Mouse (Mus musculus): ENCODE measurements at regions not wholly inside any gene's neighbourhood (a gene's known extent, or its start where the extent isn't known, plus 50 kb on each side); places are given as distances from the start of the nearest gene placed in this dataset.

DNA sequence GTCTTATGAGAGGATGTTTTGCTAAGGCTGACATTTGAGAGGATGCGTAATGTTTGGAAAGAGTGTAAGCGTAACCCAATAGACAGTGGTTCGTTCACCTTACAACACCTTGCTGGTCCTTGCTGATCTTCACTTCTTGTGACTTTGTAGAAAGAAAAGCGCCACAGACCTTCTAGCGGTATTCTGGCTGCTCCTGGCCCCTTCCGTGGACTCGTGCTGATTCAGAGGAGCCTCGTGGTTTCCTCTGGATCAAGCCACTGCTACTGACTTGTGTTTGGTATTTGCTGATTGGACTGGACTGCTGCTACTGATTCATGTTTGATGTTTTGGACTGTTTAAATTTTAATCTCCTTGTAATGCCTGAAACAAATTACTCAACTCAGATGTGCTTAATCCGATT lies 174.1 kb upstream of the Hmga2 start:
- TF ChIP-seq FLI1 (IDR thresholded peaks at IDR 0.05; ENCODE audit: low read length) = no peak
- TF ChIP-seq GATA1 (IDR thresholded peaks at IDR 0.05; ENCODE audit: borderline replicate concordance, low read length) = no peak
- Histone ChIP-seq H3K4me3 (replicated peaks) (no peak overlapping the region), H3K9me3 (peaks cover 7% of the 10 kb centered on the region), H3K36me3 (replicated peaks; ENCODE audit: low read length) (peaks cover 2% of the 10 kb centered on the region), H3K27me3 (replicated peaks) (no peaks in the 10 kb centered on the region), H3K4me1 (peaks cover 12% of the 10 kb centered on the region)

GRCm38 (mm10) chr10:120648741-120649140 lies 172.5 kb upstream of the Hmga2 start:
- no peaks in the 10 kb centered on the region for H3K27me3 ChIP-seq (replicated peaks)
- H3K4me3 ChIP-seq (replicated peaks) = no peak overlapping the region
- H3K36me3 ChIP-seq (replicated peaks; ENCODE audit: low read length) = peaks cover 2% of the 10 kb centered on the region
- peaks cover 12% of the 10 kb centered on the region for H3K4me1 ChIP-seq
- H3K9me3 ChIP-seq = peaks cover 7% of the 10 kb centered on the region
- TF ChIP-seq FLI1 (IDR thresholded peaks at IDR 0.05; ENCODE audit: low read length) (no peak), GATA1 (IDR thresholded peaks at IDR 0.05; ENCODE audit: borderline replicate concordance, low read length) (no peak)

- TF ChIP-seq GATA1 (IDR thresholded peaks at IDR 0.05; ENCODE audit: borderline replicate concordance, low read length) (no peak), FLI1 (IDR thresholded peaks at IDR 0.05; ENCODE audit: low read length) (no peak)
- Histone ChIP-seq H3K36me3 (replicated peaks; ENCODE audit: low read length) (peaks cover 2% of the 10 kb centered on the region), H3K4me3 (replicated peaks) (no peak overlapping the region), H3K4me1 (peaks cover 6% of the 10 kb centered on the region), H3K9me3 (peaks cover 7% of the 10 kb centered on the region), H3K27me3 (replicated peaks) (no peaks in the 10 kb centered on the region)
Observed at GRCm38 (mm10) chr10:120648031-120648430, 171.8 kb upstream of the Hmga2 start.

DNA sequence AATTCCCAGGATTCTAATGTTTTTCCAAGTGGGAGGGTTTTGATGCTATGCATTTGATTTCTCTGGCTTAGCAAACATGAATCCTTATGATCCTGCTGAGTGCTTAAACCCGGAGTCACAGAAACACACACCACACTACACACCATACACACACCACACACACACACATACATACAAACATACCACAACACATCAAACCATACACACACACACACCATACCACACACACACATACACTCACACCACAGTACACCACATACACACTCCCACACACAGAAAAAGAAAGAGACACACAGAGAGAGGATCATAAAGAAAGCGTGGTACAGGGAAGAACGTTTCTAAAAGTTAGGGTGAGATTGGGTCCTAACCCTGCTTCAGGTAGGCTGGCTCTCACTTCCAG lies 171.1 kb upstream of the Hmga2 start:
- H3K4me3 ChIP-seq (replicated peaks) = no peak overlapping the region
- TF ChIP-seq GATA1 (IDR thresholded peaks at IDR 0.05; ENCODE audit: borderline replicate concordance, low read length) (no peak), FLI1 (IDR thresholded peaks at IDR 0.05; ENCODE audit: low read length) (no peak)
- H3K4me1 ChIP-seq = peaks cover 5% of the 10 kb centered on the region; the same call in 1 of the 2 replicates
- peaks cover 7% of the 10 kb centered on the region for H3K9me3 ChIP-seq
- H3K27me3 ChIP-seq (replicated peaks) = no peaks in the 10 kb centered on the region
- H3K36me3 ChIP-seq (replicated peaks; ENCODE audit: low read length) = peaks cover 2% of the 10 kb centered on the region

DNA sequence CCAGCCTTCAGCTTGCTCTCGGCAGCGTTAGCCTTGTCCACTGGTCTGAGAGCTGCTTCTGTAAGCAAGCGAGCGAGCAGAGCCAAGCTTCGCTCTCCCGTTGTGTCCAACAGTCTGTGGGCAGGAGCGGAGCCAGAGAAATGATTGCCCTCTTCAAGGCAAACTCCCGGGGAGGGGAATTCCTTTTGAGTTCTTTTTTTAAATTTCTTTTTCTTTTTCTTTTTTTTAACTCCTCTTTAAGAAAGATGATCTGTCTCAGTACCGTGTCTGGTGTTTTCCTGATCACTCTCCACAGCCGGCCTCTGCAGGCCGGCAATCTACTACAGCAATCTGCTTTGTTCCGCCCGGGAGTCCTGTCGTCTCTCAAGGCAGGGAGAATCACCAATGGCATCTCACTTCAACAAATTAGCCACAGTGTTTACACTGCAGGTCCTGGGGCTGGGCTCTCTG lies 170.6 kb upstream of the Hmga2 start:
- Histone ChIP-seq H3K9me3 (peaks cover 7% of the 10 kb centered on the region), H3K4me1 (peaks cover 5% of the 10 kb centered on the region; the same call in 1 of the 2 replicates), H3K27me3 (replicated peaks) (no peaks in the 10 kb centered on the region), H3K4me3 (replicated peaks) (no peak overlapping the region), H3K36me3 (replicated peaks; ENCODE audit: low read length) (peaks cover 2% of the 10 kb centered on the region)
- no peak for TF ChIP-seq GATA1 (IDR thresholded peaks at IDR 0.05; ENCODE audit: borderline replicate concordance, low read length)
- TF ChIP-seq FLI1 (IDR thresholded peaks at IDR 0.05; ENCODE audit: low read length) = no peak

GRCm38 (mm10) chr10:120640847-120641246 lies 164.6 kb upstream of the Hmga2 start:
- H3K9me3 ChIP-seq = no peaks in the 10 kb centered on the region
- peaks cover 7% of the 10 kb centered on the region for H3K27me3 ChIP-seq (replicated peaks)
- H3K4me1 ChIP-seq = peaks cover 16% of the 10 kb centered on the region
- H3K4me3 ChIP-seq (replicated peaks) = no peak overlapping the region
- TF ChIP-seq GATA1 (IDR thresholded peaks at IDR 0.05; ENCODE audit: borderline replicate concordance, low read length) (no peak), FLI1 (IDR thresholded peaks at IDR 0.05; ENCODE audit: low read length) (no peak)
- H3K36me3 ChIP-seq (replicated peaks; ENCODE audit: low read length) = no peaks in the 10 kb centered on the region

- Histone ChIP-seq H3K27me3 (replicated peaks) (peaks cover 10% of the 10 kb centered on the region), H3K4me1 (peaks cover 18% of the 10 kb centered on the region), H3K9me3 (no peaks in the 10 kb centered on the region), H3K36me3 (replicated peaks; ENCODE audit: low read length) (no peaks in the 10 kb centered on the region), H3K4me3 (replicated peaks) (no peak overlapping the region)
- no peak for TF ChIP-seq GATA1 (IDR thresholded peaks at IDR 0.05; ENCODE audit: borderline replicate concordance, low read length)
Observed at GRCm38 (mm10) chr10:120638316-120638715, 162.0 kb upstream of the Hmga2 start.

- no peaks in the 10 kb centered on the region for H3K36me3 ChIP-seq (replicated peaks; ENCODE audit: low read length)
- peaks cover 11% of the 10 kb centered on the region for H3K27me3 ChIP-seq (replicated peaks)
- H3K4me1 ChIP-seq = peaks cover 11% of the 10 kb centered on the region
- no peak overlapping the region for H3K4me3 ChIP-seq (replicated peaks)
- H3K9me3 ChIP-seq = no peaks in the 10 kb centered on the region
- TF ChIP-seq FLI1 (IDR thresholded peaks at IDR 0.05; ENCODE audit: low read length) = no peak
- no peak for TF ChIP-seq GATA1 (IDR thresholded peaks at IDR 0.05; ENCODE audit: borderline replicate concordance, low read length)
Observed at GRCm38 (mm10) chr10:120635818-120636543, 159.7 kb upstream of the Hmga2 start.

- H3K9me3 ChIP-seq = no peaks in the 10 kb centered on the region
- no peaks in the 10 kb centered on the region for H3K36me3 ChIP-seq (replicated peaks; ENCODE audit: low read length)
- TF ChIP-seq GATA1 (IDR thresholded peaks at IDR 0.05; ENCODE audit: borderline replicate concordance, low read length) (no peak), FLI1 (IDR thresholded peaks at IDR 0.05; ENCODE audit: low read length) (no peak)
Observed at GRCm38 (mm10) chr10:120635194-120635593, 158.9 kb upstream of the Hmga2 start.

GRCm38 (mm10) chr10:120632071-120632470 lies 155.8 kb upstream of the Hmga2 start:
- Histone ChIP-seq H3K4me3 (replicated peaks) (no peak overlapping the region), H3K9me3 (no peaks in the 10 kb centered on the region), H3K27me3 (replicated peaks) (peaks cover 8% of the 10 kb centered on the region), H3K4me1 (0 out of 2 replicates have a peak, but pooled peaks cover 5% of the 10 kb centered on the region), H3K36me3 (replicated peaks; ENCODE audit: low read length) (no peaks in the 10 kb centered on the region)
- no peak for TF ChIP-seq GATA1 (IDR thresholded peaks at IDR 0.05; ENCODE audit: borderline replicate concordance, low read length)
- no peak for TF ChIP-seq FLI1 (IDR thresholded peaks at IDR 0.05; ENCODE audit: low read length)

More at GRCm38 (mm10) chr10:120635194-120635593, 158.9 kb upstream of the Hmga2 start:
- Histone ChIP-seq H3K4me3 (replicated peaks) (no peak overlapping the region), H3K27me3 (replicated peaks) (peaks cover 11% of the 10 kb centered on the region), H3K4me1 (0 out of 2 replicates have a peak, but pooled peaks cover 5% of the 10 kb centered on the region)

Measured in megakaryocyte, embryonic 14.5 days (primary cell).